Mouse (Mus musculus): Measurements from ENCODE around the gene Ifit1bl2. TPM values are rescaled to one million over a fixed set of nuclear protein-coding genes. Genes with fewer than 3 reads are reported as not detected.

The Ifit1bl2 gene
- 0.34 and 0.38 TPM in 2 replicates for polyA plus RNA-seq (2015; fragmentation: Nextera tagmentation; extraction: Ambion mirVana)

GRCm38 (mm10) chr19:34640623-34641022, at the start of gene Ifit1bl2, which contains the start of gene Ifit1:
Gene Ifit1bl2, minus strand, starts transcription at chr19:34640743.
Gene Ifit1, plus strand, starts transcription at chr19:34640871.
- Histone ChIP-seq H3K9me3 (no peaks in the 10 kb centered on the region), H3K36me3 (no peaks in the 10 kb centered on the region), H3K9ac (no peak within 1 kb of the TSS), H3K4me2 (no peak within 1 kb of the TSS), H3K4me1 (replicated peaks) (no peaks in the 10 kb centered on the region), H3K27ac (replicated peaks) (no peak within 1 kb of the TSS), H3K4me3 (no peak within 1 kb of the TSS), H3K27me3 (no peaks in the 10 kb centered on the region)
- ATAC-seq (ENCODE audit: low FRiP score, low read depth) = no peak
- WGBS = 69% methylated on average over 4 of the region's 4 CpGs

GRCm38 (mm10) chr19:34685530-34685929, 45.0 kb upstream of the Ifit1bl2 start:
- H3K36me3 ChIP-seq = no peaks in the 10 kb centered on the region
- ATAC-seq (ENCODE audit: low FRiP score, low read depth) = no peak
- H3K4me2 ChIP-seq = no peak overlapping the region
- no peaks in the 10 kb centered on the region for H3K4me1 ChIP-seq (replicated peaks)
- H3K4me3 ChIP-seq = no peak overlapping the region
- no peaks in the 10 kb centered on the region for H3K9me3 ChIP-seq
- H3K9ac ChIP-seq = no peak overlapping the region
- no peaks in the 10 kb centered on the region for H3K27me3 ChIP-seq
- WGBS = 98% methylated on average over 1 of the region's 1 CpGs
- H3K27ac ChIP-seq (replicated peaks) = no peak overlapping the region

GRCm38 (mm10) chr19:34684857-34685256, 44.3 kb upstream of the Ifit1bl2 start:
- no peak; the same call in 1 of the 2 replicates for ATAC-seq (ENCODE audit: low FRiP score, low read depth)

GRCm38 (mm10) chr19:34678428-34678827, 37.9 kb upstream of the Ifit1bl2 start:
- Histone ChIP-seq H3K27ac (replicated peaks) (no peak overlapping the region), H3K4me1 (replicated peaks) (no peaks in the 10 kb centered on the region), H3K9me3 (no peaks in the 10 kb centered on the region), H3K9ac (no peak overlapping the region), H3K27me3 (no peaks in the 10 kb centered on the region), H3K36me3 (no peaks in the 10 kb centered on the region), H3K4me3 (no peak overlapping the region), H3K4me2 (no peak overlapping the region)
- 86% methylated on average over 4 of the region's 4 CpGs for WGBS
- ATAC-seq (ENCODE audit: low FRiP score, low read depth) = no peak

More at GRCm38 (mm10) chr19:34684857-34685256, 44.3 kb upstream of the Ifit1bl2 start:
- no peak overlapping the region for H3K4me2 ChIP-seq
- WGBS = 52% methylated on average over 1 of the region's 1 CpGs
- no peaks in the 10 kb centered on the region for H3K9me3 ChIP-seq
- H3K27ac ChIP-seq (replicated peaks) = no peak overlapping the region
- no peaks in the 10 kb centered on the region for H3K36me3 ChIP-seq
- H3K9ac ChIP-seq = no peak overlapping the region
- no peaks in the 10 kb centered on the region for H3K4me1 ChIP-seq (replicated peaks)
- H3K4me3 ChIP-seq = no peak overlapping the region
- H3K27me3 ChIP-seq = no peaks in the 10 kb centered on the region

- H3K4me2 ChIP-seq = no peak overlapping the region
- WGBS = 55% methylated on average over 7 of the region's 7 CpGs
- H3K36me3 ChIP-seq = no peaks in the 10 kb centered on the region
- no peaks in the 10 kb centered on the region for H3K9me3 ChIP-seq
- no peaks in the 10 kb centered on the region for H3K27me3 ChIP-seq
- H3K9ac ChIP-seq = no peak overlapping the region
- H3K4me1 ChIP-seq (replicated peaks) = no peaks in the 10 kb centered on the region
- H3K27ac ChIP-seq (replicated peaks) = no peak overlapping the region
- no peak overlapping the region for H3K4me3 ChIP-seq
- ATAC-seq (ENCODE audit: low FRiP score, low read depth) = no peak
Measured at GRCm38 (mm10) chr19:34673476-34673875, 32.9 kb upstream of the Ifit1bl2 start.

- no peak overlapping the region for H3K9ac ChIP-seq
- H3K4me2 ChIP-seq = no peak overlapping the region
- H3K27ac ChIP-seq (replicated peaks) = no peak overlapping the region
- WGBS = 2% methylated on average over 5 of the region's 5 CpGs
- H3K9me3 ChIP-seq = no peaks in the 10 kb centered on the region
- H3K4me1 ChIP-seq (replicated peaks) = no peaks in the 10 kb centered on the region
- ATAC-seq (ENCODE audit: low FRiP score, low read depth) = no peak
- no peaks in the 10 kb centered on the region for H3K36me3 ChIP-seq
- no peaks in the 10 kb centered on the region for H3K27me3 ChIP-seq
- no peak overlapping the region for H3K4me3 ChIP-seq
Measured at GRCm38 (mm10) chr19:34666127-34666526, 25.6 kb upstream of the Ifit1bl2 start.

- Histone ChIP-seq H3K27ac (replicated peaks) (no peak overlapping the region), H3K9me3 (no peaks in the 10 kb centered on the region), H3K27me3 (no peaks in the 10 kb centered on the region), H3K4me3 (0 out of 2 replicates have a peak overlapping the region, but pooled peaks have one; percentile 39), H3K9ac (no peak overlapping the region), H3K4me2 (peak overlapping the region; percentile 53; the same call in 1 of the 2 replicates), H3K36me3 (no peaks in the 10 kb centered on the region), H3K4me1 (replicated peaks) (no peaks in the 10 kb centered on the region)
- WGBS = 56% methylated on average over 5 of the region's 5 CpGs
- ATAC-seq (ENCODE audit: low FRiP score, low read depth) = 0 out of 2 replicates have a peak, but pooled peaks have one; percentile 40
Measured at GRCm38 (mm10) chr19:34662740-34663139, 22.2 kb upstream of the Ifit1bl2 start.

- H3K27me3 ChIP-seq = no peaks in the 10 kb centered on the region
- H3K36me3 ChIP-seq = no peaks in the 10 kb centered on the region
- no peaks in the 10 kb centered on the region for H3K4me1 ChIP-seq (replicated peaks)
- 20% methylated on average over 13 of the region's 13 CpGs for WGBS
- peak overlapping the region; percentile 25; the same call in 1 of the 2 replicates for H3K9ac ChIP-seq
- H3K27ac ChIP-seq (replicated peaks) = no peak overlapping the region
- H3K9me3 ChIP-seq = no peaks in the 10 kb centered on the region
- H3K4me3 ChIP-seq = peak overlapping the region; percentile 39
- peak overlapping the region; percentile 53 for H3K4me2 ChIP-seq
- peak; percentile 98 for ATAC-seq (ENCODE audit: low FRiP score, low read depth)
Measured at GRCm38 (mm10) chr19:34662067-34662507, 21.5 kb upstream of the Ifit1bl2 start.

- Histone ChIP-seq H3K36me3 (no peaks in the 10 kb centered on the region), H3K4me1 (replicated peaks) (no peaks in the 10 kb centered on the region), H3K4me3 (no peak overlapping the region), H3K9me3 (no peaks in the 10 kb centered on the region), H3K9ac (no peak overlapping the region), H3K27me3 (no peaks in the 10 kb centered on the region), H3K27ac (replicated peaks) (no peak overlapping the region), H3K4me2 (no peak overlapping the region)
- no peak for ATAC-seq (ENCODE audit: low FRiP score, low read depth)
- 35% methylated on average over 2 of the region's 2 CpGs for WGBS
Measured at GRCm38 (mm10) chr19:34656511-34657298, 16.2 kb upstream of the Ifit1bl2 start.

GRCm38 (mm10) chr19:34655227-34655805, 14.8 kb upstream of the Ifit1bl2 start:
- no peak for ATAC-seq (ENCODE audit: low FRiP score, low read depth)
- H3K4me2 ChIP-seq = no peak overlapping the region
- H3K9me3 ChIP-seq = no peaks in the 10 kb centered on the region

GRCm38 (mm10) chr19:34650997-34651396, 10.5 kb upstream of the Ifit1bl2 start:
- Histone ChIP-seq H3K4me3 (no peak overlapping the region), H3K4me2 (no peak overlapping the region), H3K9me3 (no peaks in the 10 kb centered on the region), H3K27me3 (no peaks in the 10 kb centered on the region), H3K9ac (no peak overlapping the region), H3K36me3 (no peaks in the 10 kb centered on the region), H3K27ac (replicated peaks) (no peak overlapping the region), H3K4me1 (replicated peaks) (no peaks in the 10 kb centered on the region)
- 95% methylated on average over 6 of the region's 6 CpGs for WGBS
- no peak for ATAC-seq (ENCODE audit: low FRiP score, low read depth)

More at GRCm38 (mm10) chr19:34655227-34655805, 14.8 kb upstream of the Ifit1bl2 start:
- no peaks in the 10 kb centered on the region for H3K4me1 ChIP-seq (replicated peaks)
- WGBS = 87% methylated on average over 10 of the region's 10 CpGs
- no peak overlapping the region for H3K9ac ChIP-seq
- H3K36me3 ChIP-seq = no peaks in the 10 kb centered on the region
- no peak overlapping the region for H3K27ac ChIP-seq (replicated peaks)
- H3K4me3 ChIP-seq = no peak overlapping the region
- H3K27me3 ChIP-seq = no peaks in the 10 kb centered on the region

- H3K27ac ChIP-seq (replicated peaks) = no peak overlapping the region
- no peaks in the 10 kb centered on the region for H3K9me3 ChIP-seq
- H3K4me2 ChIP-seq = no peak overlapping the region
- ATAC-seq (ENCODE audit: low FRiP score, low read depth) = no peak
- no peak overlapping the region for H3K4me3 ChIP-seq
- H3K9ac ChIP-seq = no peak overlapping the region
- no peaks in the 10 kb centered on the region for H3K4me1 ChIP-seq (replicated peaks)
- H3K27me3 ChIP-seq = no peaks in the 10 kb centered on the region
- H3K36me3 ChIP-seq = no peaks in the 10 kb centered on the region
- WGBS = 90% methylated on average over 3 of the region's 3 CpGs
Measured at GRCm38 (mm10) chr19:34650276-34650675, 9.7 kb upstream of the Ifit1bl2 start.

All from hindbrain, embryonic 15.5 days (tissue).